Mouse (Mus musculus): ENCODE data around the gene Cd300ld4.
"Not testable (repeated sequence)": the region's sequence is repeated elsewhere in the genome, so short reads cannot be mapped to it uniquely, and the experiment has no call there.

The Cd300ld4 gene

DNA sequence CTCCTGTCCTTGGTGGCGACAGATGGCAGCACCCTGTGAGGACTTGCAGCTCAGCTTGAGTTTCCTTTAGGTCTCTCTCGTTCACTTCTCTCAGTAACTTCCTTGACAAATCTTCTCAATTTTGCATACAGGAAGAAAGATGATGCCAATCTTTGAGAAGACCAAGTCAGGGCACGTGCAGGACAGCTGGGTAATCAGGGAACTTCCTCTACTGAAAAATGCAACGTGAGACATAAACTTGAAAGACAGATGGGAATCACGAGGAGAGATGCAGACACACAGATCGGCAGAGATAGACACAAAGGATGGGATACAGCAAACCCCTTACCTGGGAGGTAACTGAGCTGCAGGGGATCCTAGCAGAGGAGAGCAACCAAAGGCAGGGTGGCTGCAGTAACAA, at the start of gene Cd300ld4:
Cd300ld4 (minus strand) TSS at position 101 of the 400 bp plus-strand sequence.
- DNase-seq = not testable (repeated sequence)

DNA sequence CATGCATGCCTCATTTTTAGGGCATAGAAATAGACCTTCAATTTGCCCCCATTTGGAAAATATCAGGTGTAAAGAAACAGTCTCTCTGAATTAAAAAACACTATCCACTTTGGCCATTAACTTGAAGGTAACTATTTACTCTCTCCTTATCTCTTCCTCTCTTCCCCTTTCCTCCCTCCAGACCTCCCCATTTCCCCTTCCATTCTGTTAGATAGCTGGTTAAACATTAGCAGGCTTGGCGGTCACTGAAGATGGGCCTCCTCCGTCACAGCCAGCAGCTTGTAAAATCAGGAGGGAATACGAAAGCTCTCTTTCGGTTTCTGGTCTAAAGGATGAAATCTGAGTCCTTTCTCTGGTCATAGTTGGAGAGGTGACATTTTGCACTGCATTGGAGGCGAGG, 49.0 kb upstream of the Cd300ld4 start:
- DNase-seq = no peak

DNA sequence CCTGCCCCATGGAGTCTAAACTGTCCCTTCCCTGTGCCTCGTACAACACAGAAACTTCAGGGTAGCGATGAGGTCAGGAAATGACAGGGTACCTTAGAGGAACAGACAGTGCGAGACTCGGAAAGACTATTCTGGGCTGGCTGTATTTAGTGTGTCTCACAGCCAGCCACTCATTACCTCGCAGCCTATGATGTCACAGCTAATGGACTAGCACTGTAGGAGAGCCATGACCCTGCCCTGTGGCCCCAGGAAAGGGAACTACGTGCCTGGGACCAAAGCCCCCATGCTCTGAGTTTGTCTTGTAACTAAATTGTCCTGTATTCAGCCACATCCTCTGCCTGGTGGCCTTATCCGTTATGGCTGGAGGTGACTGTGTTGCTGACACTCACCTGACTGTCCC, 48.6 kb upstream of the Cd300ld4 start:
- no peak for DNase-seq

DNA sequence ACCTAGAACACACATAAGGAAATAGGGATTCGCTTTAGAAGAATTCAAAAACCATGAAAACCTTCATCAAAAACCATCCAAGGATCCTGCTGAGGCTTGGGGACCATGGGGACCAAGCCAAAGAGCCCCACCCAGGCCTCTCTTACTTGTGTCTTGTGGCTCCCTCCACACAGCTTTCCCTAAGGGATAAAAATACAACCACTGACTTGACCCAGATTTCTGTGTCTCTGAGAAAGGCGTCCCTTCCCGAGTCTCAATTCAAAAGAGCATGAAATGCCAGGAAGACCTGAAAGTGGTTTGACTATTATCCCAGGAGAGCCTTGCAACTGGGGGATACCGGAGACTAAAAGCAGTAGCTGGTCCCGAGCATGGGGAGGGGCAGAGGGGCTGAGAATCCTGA, 46.2 kb upstream of the Cd300ld4 start:
- no peak for DNase-seq

DNA sequence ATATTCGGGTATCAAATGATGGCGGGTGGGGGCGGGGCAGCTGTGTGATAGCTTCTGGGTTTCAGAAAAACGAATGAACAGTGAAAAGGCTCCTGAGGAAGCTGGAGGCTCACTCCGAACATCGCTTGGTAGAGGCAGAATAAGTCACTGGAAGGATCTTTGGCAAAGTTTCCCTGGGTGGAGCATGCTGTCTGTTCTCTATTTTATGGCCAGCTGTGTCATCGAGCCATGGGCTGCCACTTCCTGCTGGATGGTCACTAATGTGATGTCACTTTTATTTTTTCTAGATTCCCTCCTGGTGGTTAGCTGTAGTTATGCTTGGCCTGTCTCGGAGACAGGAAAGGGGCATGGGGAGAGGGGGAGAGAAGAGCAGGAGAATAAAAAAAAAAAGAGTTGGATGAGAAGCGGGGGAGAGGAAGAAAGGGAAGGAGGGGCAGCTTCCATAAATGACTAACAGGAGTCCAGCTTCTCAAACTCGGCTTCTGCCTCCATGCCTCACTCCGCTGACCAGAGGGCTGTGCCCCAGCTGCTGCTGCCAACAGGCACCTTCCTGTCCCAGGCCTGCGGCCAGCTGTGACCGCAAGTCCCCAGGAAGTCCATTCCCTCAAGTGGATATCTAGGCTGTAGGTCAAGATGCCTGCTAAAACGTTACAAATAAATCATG, 45.0 kb upstream of the Cd300ld4 start:
- peak; percentile 43 to 64 for DNase-seq

DNA sequence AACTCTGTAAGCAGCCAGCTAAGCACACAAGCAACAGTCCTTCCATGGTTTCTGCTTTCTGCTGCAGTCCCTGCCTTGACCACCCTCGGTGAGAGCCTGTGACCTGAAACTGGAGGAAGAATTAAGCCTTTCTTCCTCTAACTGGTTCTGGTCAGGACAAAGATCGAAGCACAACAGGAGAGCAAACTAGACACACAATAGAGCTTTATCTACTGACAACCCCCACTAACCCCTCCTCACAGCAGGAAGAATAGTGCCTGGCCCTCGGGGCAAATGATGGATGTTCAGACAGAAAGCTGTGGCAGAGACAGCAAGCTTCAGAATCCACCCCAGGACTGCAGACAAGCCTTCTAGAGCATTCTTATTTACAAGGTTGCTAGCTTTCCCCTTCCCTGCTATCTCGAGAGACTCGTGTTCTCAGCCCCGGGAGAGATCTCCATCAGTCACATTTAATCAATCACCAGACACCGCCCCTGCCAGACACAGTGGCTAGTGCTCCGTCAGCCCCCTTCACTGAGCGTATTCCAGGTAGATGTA, 44.3 kb upstream of the Cd300ld4 start:
- DNase-seq = peak; percentile 62 to 63

DNA sequence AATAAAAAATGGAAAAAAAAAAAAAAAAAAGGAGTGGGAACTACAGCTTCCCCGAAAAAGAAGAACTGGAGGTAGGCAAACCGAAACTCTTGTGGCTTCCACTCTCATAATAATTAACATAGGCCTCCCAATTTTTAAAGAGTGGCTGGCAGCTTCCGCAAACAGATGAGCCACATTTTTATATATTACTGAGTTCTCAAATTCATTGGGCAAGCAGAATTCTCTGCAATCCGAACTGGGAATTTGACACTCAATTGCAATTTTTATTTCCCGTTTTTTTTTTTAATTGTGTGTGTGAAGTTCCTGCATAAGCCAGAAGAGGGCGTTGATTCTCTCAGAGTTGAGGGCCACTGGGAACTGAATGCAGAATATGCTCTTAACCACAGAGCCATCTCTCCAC, 40.0 kb upstream of the Cd300ld4 start:
- no peak for DNase-seq

DNA sequence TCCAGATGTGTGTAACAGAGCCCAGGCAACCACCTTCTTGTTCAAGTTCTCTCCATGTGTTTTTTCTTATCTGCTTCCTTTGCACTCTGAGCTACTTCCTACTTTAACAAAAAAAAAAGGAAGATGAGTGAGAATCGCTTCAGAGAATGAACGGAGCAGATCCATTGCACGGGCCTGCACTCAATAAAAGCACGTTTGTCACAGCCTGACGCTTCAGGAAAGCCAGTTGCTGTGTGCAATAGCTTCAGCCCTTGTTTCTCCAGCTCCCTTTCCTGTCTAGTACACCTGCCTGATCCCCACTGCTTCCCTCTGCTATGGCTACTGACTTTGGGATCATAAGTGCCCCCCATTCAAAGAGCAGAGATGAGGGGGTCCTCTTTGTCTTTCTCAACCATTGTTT, 35.3 kb upstream of the Cd300ld4 start, which contains the start of gene Cd300e:
Cd300e (minus strand) TSS at position 101 of the 400 bp plus-strand sequence.
- DNase-seq = no peak

DNA sequence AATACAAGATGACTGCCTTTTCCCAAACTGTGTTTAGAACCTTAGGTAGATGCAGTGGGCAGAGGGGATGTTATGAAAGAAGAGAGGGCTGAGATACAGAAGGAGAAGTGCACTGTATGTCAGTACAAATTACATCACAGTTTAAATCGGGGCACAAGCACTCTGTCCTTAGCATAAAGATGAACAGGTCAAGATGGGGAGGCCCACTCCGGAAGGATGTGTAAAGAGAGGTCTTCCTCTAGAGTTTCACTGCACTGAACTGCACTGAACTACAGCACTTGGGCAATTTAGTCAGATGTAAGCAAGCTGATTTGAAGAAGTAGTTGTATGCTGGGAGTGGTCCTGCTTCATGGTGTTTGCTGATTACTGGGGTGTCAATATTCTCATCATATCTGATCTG, 33.0 kb upstream of the Cd300ld4 start:
- DNase-seq = no peak

DNA sequence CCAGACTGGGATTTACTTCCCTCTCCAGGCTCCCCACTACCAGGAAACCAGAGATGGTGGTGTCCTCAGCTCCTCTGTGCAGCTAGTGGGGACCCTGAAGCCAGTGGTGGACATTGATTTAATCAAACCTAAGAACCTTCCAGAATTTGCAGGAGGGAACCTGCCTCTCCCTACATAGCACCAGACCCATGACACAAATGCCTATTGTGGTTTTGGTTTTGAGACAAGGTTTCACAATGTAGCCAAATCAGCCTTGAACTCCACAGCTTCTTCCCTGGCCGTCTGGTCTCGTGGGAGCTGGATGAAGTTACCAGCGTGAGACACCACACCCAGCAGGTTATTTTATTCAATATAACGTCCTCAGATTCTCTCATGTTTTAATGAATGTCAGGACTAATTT, 31.9 kb upstream of the Cd300ld4 start:
- no peak for DNase-seq

DNA sequence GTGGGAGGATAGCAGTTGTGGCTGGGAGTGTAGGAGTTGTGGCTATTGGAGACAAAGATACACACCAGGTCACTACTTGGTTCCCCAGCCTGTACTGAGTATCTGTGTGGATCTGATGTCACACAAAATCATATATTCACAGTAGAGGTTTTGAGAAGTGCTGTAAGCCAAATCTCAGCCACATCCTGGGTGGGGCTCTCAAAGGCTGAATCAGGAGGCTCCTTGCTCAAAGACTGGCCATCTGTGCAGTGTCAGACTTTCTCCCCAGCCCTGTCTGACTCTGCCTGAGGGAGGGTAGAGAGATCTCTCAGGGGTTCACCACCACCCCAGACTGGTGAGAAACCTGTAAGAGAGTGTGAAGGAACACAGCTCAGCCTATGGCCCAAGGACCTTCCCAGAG, 27.7 kb upstream of the Cd300ld4 start:
- DNase-seq = no peak

DNA sequence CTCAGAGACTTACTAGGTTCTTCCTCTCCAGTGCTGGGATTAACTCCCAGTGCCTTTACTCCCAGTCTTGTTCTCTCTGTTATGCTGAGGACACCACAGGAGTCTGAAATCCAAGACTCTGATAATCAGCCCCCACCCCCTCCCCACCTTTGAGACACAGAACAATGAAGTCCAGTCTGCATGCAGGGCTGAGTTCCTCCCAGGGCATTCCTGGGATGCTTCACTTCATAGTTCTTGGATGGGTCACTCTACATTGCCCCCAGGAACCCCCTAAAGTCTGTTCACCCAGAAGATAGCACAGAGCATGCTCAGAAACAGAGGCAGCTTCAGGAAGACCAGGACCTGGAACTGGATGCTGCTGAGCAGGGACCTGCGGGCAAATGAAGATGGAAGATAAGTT, 26.2 kb upstream of the Cd300ld4 start:
- DNase-seq = no peak

DNA sequence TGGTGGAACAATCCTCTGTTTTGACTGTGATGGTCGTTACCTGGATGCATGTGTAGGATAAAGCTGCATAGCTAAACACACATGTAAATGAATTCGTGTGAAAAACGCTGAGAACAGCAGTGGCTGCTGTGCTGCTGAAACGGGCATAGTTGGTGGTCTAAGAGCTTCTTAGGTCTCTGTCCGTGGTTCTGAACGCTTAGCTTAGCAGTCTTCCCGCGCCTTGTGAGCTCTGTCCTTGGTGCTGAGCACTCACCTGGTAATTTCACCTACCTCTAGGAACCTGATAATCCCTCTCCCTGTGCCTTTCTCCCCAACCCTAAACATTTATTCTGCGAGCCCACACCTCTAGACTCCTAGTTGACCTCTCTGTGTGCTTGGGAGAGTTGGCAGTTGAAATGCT, 25.4 kb upstream of the Cd300ld4 start:
- no peak for DNase-seq

DNA sequence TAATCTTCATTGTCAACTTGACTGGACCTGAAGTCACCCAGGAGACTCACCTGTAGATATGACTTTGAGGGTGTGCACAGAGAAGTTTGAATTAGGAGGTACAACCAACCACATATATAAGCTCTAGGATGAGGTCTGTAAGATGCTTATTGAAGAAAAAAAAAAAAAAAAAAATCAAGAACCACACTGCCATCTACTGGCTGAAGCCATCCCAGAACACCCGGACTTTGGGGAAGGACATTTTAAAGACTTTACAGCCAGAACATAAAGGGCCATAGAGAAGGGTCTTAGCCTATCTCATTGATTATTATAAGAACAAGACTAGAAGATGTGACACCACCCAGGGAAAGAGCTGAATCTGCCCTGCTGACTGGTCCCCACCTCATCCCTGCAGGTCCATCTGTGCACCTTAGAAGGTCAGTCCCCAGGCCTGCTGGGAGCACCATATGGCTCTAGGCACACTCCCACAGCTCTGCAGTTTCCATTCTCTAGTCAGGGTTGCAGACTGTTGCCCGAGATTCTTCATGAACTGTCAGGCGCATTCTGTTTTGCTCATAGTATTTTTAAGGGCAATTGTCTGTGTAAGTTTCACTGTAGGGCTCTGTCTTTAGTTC, 22.6 kb upstream of the Cd300ld4 start:
- DNase-seq = peak; percentile 88 to 93

DNA sequence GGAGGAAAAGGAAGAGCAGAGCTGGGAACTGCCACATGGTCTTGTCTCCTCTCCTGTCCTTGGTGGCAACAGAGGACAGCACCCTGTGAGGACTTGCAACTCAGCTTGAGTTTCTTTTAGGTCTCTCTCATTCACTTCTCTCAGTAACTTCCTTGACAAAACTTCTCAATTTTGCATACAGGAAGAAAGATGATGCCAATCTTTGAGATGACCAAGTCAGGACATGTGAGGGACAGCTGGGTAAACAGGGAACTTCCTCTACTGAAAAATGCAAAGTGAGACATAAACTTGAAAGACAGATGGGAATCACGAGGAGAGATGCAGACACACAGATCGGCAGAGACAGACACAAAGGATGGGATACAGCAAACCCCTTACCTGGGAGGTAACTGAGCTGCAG, 21.4 kb upstream of the Cd300ld4 start, which contains the start of gene Cd300ld3:
Cd300ld3 (minus strand) TSS at position 151 of the 400 bp plus-strand sequence.
- no peak for DNase-seq

DNA sequence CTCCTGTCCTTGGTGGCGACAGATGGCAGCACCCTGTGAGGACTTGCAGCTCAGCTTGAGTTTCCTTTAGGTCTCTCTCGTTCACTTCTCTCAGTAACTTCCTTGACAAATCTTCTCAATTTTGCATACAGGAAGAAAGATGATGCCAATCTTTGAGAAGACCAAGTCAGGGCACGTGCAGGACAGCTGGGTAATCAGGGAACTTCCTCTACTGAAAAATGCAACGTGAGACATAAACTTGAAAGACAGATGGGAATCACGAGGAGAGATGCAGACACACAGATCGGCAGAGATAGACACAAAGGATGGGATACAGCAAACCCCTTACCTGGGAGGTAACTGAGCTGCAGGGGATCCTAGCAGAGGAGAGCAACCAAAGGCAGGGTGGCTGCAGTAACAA, 10.9 kb upstream of the Cd300ld4 start, which contains the start of gene Cd300ld5:
Cd300ld5 (minus strand) TSS at position 101 of the 400 bp plus-strand sequence.
- not testable (repeated sequence) for DNase-seq

DNA sequence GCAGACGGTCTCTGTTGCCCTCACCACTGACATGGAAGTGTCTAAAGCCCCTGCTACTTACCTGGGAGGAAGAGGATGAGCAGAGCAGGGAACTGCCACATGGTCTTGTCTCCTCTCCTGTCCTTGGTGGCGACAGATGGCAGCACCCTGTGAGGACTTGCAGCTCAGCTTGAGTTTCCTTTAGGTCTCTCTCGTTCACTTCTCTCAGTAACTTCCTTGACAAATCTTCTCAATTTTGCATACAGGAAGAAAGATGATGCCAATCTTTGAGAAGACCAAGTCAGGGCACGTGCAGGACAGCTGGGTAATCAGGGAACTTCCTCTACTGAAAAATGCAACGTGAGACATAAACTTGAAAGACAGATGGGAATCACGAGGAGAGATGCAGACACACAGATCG, 10.7 kb downstream of the Cd300ld4 start, which contains the start of gene Cd300ld2:
Cd300ld2 (minus strand) TSS at position 101 of the 400 bp plus-strand sequence.
- DNase-seq = not testable (repeated sequence)

DNA sequence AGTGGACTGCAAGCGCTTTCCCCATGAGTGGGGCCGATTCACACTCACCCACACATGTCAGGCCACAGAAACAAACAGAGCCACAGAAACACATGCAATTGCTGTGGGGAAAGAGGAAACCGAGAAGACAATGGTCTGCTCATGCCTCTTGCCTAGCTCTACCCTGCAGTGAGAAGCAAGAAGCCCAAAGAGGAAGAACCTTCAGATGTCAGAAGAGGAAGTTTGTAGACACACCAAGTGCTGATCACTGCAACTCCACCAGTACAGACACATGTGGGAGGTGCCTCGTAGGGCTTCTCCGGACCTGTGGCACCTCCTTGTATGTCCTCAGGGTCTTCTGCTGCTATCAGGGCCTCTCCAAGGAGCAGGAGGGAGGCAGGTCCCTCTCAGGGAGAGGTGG, 22.7 kb downstream of the Cd300ld4 start:
- no peak for DNase-seq

DNA sequence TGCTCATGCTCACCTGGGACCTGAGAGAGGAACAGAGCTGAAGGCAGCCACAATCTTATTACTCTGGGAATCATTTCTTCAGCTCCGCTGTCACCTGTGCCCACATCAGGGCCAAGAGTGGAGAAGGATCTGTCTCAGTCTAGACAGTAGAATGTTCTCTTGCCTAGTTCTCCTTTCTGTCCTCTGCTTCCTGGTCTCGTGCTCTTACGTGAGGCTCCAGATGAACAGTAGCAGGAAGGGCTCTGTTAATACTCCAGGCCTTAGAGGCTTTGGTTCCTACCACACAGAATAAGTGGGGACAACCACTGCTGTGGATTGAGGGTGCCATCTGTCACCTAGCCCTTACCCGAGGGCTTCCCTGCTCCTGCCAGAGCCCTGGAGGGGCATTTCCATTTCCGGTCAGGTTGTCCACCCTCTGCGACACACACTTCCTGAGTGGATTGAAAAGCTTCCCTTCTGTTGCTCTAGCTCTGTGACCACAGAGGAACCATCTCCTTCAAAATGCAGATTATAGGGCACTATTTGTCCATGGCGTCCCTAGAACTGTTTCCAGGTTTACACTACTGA, 25.3 kb downstream of the Cd300ld4 start, which contains the start of gene Cd300c2:
Cd300c2 (minus strand) TSS at position 407 of the 567 bp plus-strand sequence.
- DNase-seq = peak; percentile 16 to 24

DNA sequence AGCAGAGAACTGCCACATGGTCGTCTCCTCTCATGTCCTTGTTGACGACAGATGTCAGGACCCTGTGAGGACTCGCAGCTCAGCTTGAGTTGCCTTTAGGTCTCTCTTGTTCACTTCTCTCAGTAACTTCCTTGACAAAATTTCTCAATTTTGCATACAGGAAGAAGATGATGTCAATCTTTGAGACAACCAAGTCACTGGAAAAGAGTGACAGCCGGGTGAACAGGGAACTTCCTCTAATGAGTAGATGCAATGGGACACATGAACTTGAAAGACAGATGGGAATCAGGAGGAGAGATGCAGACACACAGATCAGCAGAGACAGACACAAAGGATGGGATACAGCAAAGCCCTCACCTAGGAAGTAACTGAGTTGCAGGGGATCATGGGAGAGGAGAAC, 37.0 kb downstream of the Cd300ld4 start, which contains the start of gene Cd300ld:
Cd300ld (minus strand) TSS at position 130 of the 400 bp plus-strand sequence.
- no peak for DNase-seq

DNA sequence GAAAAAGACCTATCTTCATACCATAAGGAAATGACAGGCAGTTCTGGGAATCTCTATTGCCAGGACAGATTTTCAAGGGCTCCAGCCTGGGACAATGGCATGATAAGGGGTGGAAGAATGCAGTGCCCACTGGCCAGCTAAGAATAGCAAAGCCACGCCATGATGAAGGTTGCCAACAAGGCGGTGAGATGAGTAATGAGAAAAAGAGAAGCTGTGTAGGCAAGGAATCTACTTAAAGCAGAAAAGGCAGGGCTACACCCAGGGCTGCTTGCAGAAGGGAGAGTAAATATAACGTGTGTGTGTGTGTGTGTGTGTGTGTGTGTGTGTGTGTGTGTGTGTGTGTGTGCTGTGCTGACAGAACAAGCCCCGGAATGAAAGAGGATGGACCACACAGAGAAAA, 44.9 kb downstream of the Cd300ld4 start:
- no peak for DNase-seq

DNA sequence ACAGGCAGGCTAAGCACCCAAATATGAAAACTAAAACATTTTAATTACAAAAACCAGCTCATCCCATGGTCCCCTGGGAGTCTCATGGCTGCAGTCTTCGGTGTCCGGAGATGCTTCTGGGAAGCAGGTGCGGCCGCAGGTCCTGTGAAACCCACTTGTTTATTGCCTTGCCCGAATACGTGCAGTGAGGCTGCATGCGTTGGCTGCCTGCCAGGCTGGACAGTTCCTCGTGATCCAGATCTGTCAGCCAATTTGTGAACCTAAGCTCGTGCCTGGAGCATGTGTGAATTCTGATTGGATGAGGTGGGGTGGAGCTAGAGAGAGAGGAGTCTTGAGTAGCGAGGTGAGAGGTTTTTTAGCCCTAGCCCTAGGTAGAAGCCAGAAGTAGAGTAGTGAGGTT, 54.1 kb downstream of the Cd300ld4 start:
- peak; percentile 65 to 68 for DNase-seq
